Mouse (Mus musculus) megakaryocyte, embryonic 14.5 days (primary cell): Measurements from ENCODE around the gene Il1r1.

Source experiments
- FLI1 ChIP-seq: IDR thresholded peaks from 2 replicates; pipeline ENCODE4 v1.6.1; 2012; ENCODE audit warnings: low read length, inconsistent platforms, mixed read lengths
- GATA1 ChIP-seq: IDR thresholded peaks from 3 replicates; pipeline ENCODE4 v1.6.1; 2012; ENCODE audit warnings: mixed read lengths, low read length, inconsistent platforms, borderline replicate concordance

- TF ChIP-seq GATA1 (no peak), FLI1 (no peak)
Measured at GRCm38 (mm10) chr1:40271486-40272055, 46.7 kb downstream of the Il1r1 start.
